Mouse (Mus musculus) embryonic fibroblast, embryonic 13.5 days (primary cell): ENCODE results near the gene Snx15. TPM values are rescaled to one million over a fixed set of nuclear protein-coding genes. Genes with fewer than 3 reads are reported as not detected.
"Not testable (repeated sequence)": the region's sequence is repeated elsewhere in the genome, so short reads cannot be mapped to it uniquely, and the experiment has no call there.

Experiments
- H3K27ac ChIP-seq: 2 replicates; pipeline ENCODE4 v1.5.1; 2012; ENCODE audit warnings: low read length, control low read depth, inconsistent platforms; ENCODE audit not compliant: insufficient read depth
- H3K4me1 ChIP-seq: 2 replicates; pipeline ENCODE4 v1.6.1; 2011; ENCODE audit warnings: low read length; ENCODE audit not compliant: control insufficient read depth, insufficient read depth
- H3K4me3 ChIP-seq: 2 replicates; pipeline ENCODE4 v1.5.1; 2011; ENCODE audit warnings: mild to moderate bottlenecking, control low read depth, low read length; ENCODE audit not compliant: insufficient read depth
- CTCF ChIP-seq: IDR thresholded peaks from 2 replicates; pipeline ENCODE4 v1.5.1; 2011; ENCODE audit warnings: mild to moderate bottlenecking, control low read depth, low read length, moderate library complexity, borderline replicate concordance; ENCODE audit not compliant: insufficient read depth
- POLR2A ChIP-seq: IDR thresholded peaks from 2 replicates; pipeline ENCODE4 v1.6.1; 2011; ENCODE audit warnings: low read depth, mild to moderate bottlenecking, control low read depth, low read length, moderate library complexity
- polyA plus RNA-seq: library from polyadenylated mRNA; stranded (reverse); fragments of >200 nt; gene quantifications from 2 replicates; pipeline ENCODE4 v1.2.4, GENCODE M21; 2011; ENCODE audit warnings: low read depth; ENCODE audit not compliant: missing spikeins, insufficient read length

Gene Snx15
- polyA plus RNA-seq, 1 experiment: 22.6 TPM

- TF ChIP-seq POLR2A (peak; percentile 60), CTCF (peak; percentile 76)
- peak within 1 kb of the TSS; percentile 93 for H3K27ac ChIP-seq
- H3K4me1 ChIP-seq: peaks cover 7% of the 10 kb centered on the region
- peak within 1 kb of the TSS; percentile 51 for H3K4me3 ChIP-seq
These were observed 12.7 kb upstream of the Snx15 start, which contains the start of gene Batf2 for GRCm38 (mm10) chr19:6140678-6141393. TSS of gene Batf2 (plus strand) at chr19:6140983.

- Histone ChIP-seq H3K4me3 (peak overlapping the region; percentile 51), H3K4me1 (peaks cover 9% of the 10 kb centered on the region)
These were observed 12.2 kb upstream of the Snx15 start for GRCm38 (mm10) chr19:6140374-6140677.

GRCm38 (mm10) chr19:6139701-6140100 lies 11.6 kb upstream of the Snx15 start:
- Histone ChIP-seq H3K27ac (no peak overlapping the region), H3K4me3 (no peak overlapping the region), H3K4me1 (peaks cover 9% of the 10 kb centered on the region)
- TF ChIP-seq POLR2A (no peak), CTCF (no peak)

More at GRCm38 (mm10) chr19:6140374-6140677, 12.2 kb upstream of the Snx15 start:
- H3K27ac ChIP-seq: peak overlapping the region; percentile 93
- no peak for TF ChIP-seq CTCF
- TF ChIP-seq POLR2A: no peak; the same call in 1 of the 2 replicates

GRCm38 (mm10) chr19:6136397-6136796 lies 8.3 kb upstream of the Snx15 start:
- TF ChIP-seq POLR2A: no peak
- TF ChIP-seq CTCF: no peak

GRCm38 (mm10) chr19:6133197-6133596 lies 5.1 kb upstream of the Snx15 start:
- not testable (repeated sequence) for H3K4me1 ChIP-seq, H3K4me3 ChIP-seq, H3K27ac ChIP-seq

More at GRCm38 (mm10) chr19:6136397-6136796, 8.3 kb upstream of the Snx15 start:
- Histone ChIP-seq H3K4me1 (peaks cover 9% of the 10 kb centered on the region), H3K27ac (peak overlapping the region; percentile 95), H3K4me3 (no peak overlapping the region)

- Histone ChIP-seq H3K4me3 (no peak overlapping the region), H3K27ac (no peak overlapping the region), H3K4me1 (peaks cover 9% of the 10 kb centered on the region)
- no peak for TF ChIP-seq POLR2A
- no peak for TF ChIP-seq CTCF
These were observed 4.2 kb upstream of the Snx15 start for GRCm38 (mm10) chr19:6132171-6132827.

- not testable (repeated sequence) for H3K4me3 ChIP-seq, H3K4me1 ChIP-seq, H3K27ac ChIP-seq
These were observed 2.5 kb upstream of the Snx15 start for GRCm38 (mm10) chr19:6130414-6131128.

- Histone ChIP-seq H3K4me1 (no peaks in the 10 kb centered on the region), H3K4me3 (peak overlapping the region; percentile 61), H3K27ac (peak overlapping the region; percentile 54)
- TF ChIP-seq POLR2A: no peak
- TF ChIP-seq CTCF: no peak
These were observed 1.1 kb downstream of the Snx15 start for GRCm38 (mm10) chr19:6126789-6127580.

- no peak overlapping the region for H3K4me3 ChIP-seq
- no peaks in the 10 kb centered on the region for H3K4me1 ChIP-seq
- TF ChIP-seq CTCF: no peak
- TF ChIP-seq POLR2A: no peak
- H3K27ac ChIP-seq: no peak overlapping the region
These were observed 1.8 kb downstream of the Snx15 start for GRCm38 (mm10) chr19:6126289-6126688.

- TF ChIP-seq CTCF (no peak), POLR2A (no peak)
- Histone ChIP-seq H3K4me3 (no peak overlapping the region), H3K4me1 (no peaks in the 10 kb centered on the region), H3K27ac (peak overlapping the region; percentile 59; the same call in 1 of the 2 replicates)
These were observed 3.2 kb downstream of the Snx15 start for GRCm38 (mm10) chr19:6124898-6125297.
